Mouse (Mus musculus) heart, postnatal 0 days (tissue): ENCODE data around the gene Dyrk1b.

Experiments
- CTCF ChIP-seq: IDR thresholded peaks from 2 replicates; pipeline ENCODE4 v1.5.1; 2016; ENCODE audit warnings: antibody characterized with exemption, control low read depth, low read depth
- EP300 ChIP-seq: IDR thresholded peaks from 2 replicates; pipeline ENCODE4 v1.6.1; 2016; ENCODE audit warnings: antibody characterized with exemption, low read depth

DNA sequence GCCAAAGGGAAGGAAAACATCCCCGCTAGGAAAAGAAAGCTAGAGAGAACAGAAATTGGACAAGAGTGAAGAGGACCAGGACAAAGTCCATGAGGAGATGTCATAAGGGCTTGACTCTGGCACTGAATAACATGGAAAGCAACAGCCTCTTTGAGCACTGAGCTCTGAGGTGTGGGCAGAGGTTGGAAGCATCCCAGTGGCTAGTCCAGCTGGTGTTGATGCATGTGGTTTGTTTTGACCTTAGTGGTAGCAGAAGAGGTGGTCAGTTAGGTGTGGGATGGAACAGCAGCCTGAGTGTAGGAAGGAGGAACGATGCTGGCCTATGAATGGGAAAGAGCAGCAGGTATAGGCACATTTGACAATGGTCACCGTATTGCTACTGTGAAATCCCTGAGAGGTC is 12.2 kb downstream of the Dyrk1b start:
- TF ChIP-seq CTCF (no peak), EP300 (no peak)
